Comparison of ENCODE assay signal across 11 mouse cellular contexts in the genomic region with DNA sequence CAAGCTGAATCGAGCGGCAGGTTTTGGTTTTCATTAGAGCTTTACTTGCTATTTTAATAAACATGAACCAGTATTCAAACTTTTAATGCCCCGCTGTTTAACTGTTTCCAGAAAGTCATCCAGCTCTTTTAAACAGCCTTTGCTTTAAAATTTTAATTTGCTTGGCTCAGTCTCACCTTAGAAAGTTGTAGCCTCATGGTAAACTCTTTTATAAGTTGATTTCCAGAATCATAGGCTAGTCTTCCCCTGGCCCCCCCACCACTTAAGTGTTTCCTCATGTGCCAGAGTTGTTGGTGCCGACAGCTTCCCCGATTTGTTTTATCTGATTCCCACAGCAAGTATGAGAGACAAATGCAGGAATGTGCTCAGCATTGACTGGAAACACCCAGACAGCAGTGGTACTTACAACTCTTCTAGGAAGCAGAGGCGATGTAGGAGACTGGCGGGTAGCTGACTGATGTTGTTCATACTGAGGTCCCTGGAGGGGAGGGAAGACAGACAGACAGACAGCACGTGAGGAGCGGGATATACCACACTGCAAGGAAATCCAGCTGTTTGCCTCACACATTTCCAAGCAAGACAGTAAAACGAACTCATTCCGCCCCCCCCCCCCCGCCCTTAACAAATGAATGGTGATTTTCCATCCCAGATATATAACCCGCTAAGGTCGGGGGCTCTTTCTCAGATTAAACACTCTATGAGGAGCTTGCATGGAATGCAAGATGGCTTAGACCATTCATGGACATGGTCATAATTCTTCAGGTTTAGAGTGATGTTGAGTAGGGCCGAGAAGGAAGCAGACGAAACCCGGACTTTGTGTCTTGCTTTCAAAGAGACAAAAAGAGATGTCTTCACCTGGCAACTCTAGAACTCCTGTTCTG. TPM values are rescaled to one million over a fixed set of nuclear protein-coding genes. Genes with fewer than 3 reads are reported as not detected.
DNase-seq lines count a peak whose midpoint lies in the region; ATAC-seq lines count a peak whose summit lies in the region.
"Had no signal": no experiment of that assay in that cellular context is flagged by ENCODE, and none has a peak within 500 bp of the region (broad histone marks: within the 10 kb centered on the region; RNA-seq: fewer than 3 reads in every experiment).

No protein-coding gene starts in this region.

- H3K36me3 ChIP-seq in hindbrain, embryonic 11.5 days (ENCODE audit: control insufficient read depth, insufficient read depth, low read length), result no peaks in the 10 kb centered on the region

- no peak overlapping the region for H3K4me2 ChIP-seq in hindbrain, embryonic 11.5 days (replicated peaks; ENCODE audit: low read depth, low read length)

- no peak overlapping the region for H3K27ac ChIP-seq in hindbrain, embryonic 11.5 days (ENCODE audit: low read depth, low read length)

- no peak overlapping the region for H3K9ac ChIP-seq in hindbrain, embryonic 11.5 days (ENCODE audit: low read depth, low read length)

- no peak overlapping the region for H3K4me3 ChIP-seq in hindbrain, embryonic 11.5 days (ENCODE audit: low read depth, low read length)

- ATAC-seq in hindbrain, embryonic 11.5 days (ENCODE audit: low FRiP score), result peak; percentile 52
- ATAC-seq in megakaryocyte-erythroid progenitor cell, adult 5-6 weeks (replicated peaks; ENCODE audit: low FRiP score, low TSS enrichment, poor library complexity, severe bottlenecking), result no peak

- no peaks in the 10 kb centered on the region for H3K4me1 ChIP-seq in hindbrain, embryonic 11.5 days (replicated peaks; ENCODE audit: control insufficient read depth, insufficient read depth, low read length)

- DNase-seq in NIH3T3 (ENCODE audit: low read depth), result peak; percentile 36
- DNase-seq in embryo, embryonic 10 days (ENCODE audit: low spot score), result peak; percentile 50
- DNase-seq in hindbrain, embryonic 11.5 days (ENCODE audit: low spot score), result peak; percentile 36
- peak; percentile 44 for DNase-seq in mesoderm, embryonic 11.5 days (ENCODE audit: low read depth, low spot score)
- no peak for DNase-seq in adrenal gland, adult 18-20 months (ENCODE audit: low spot score in 2 of 2)
- DNase-seq in right cerebral cortex, postnatal 4 days, result no peak
- DNase-seq: heart, postnatal 14 days had no signal

- 38% methylated on average over 17 of the region's 17 CpGs for WGBS in hindbrain, embryonic 11.5 days

- no peaks in the 10 kb centered on the region for H3K27me3 ChIP-seq in hindbrain, embryonic 11.5 days (ENCODE audit: control insufficient read depth, insufficient read depth, low read length)

- no peaks in the 10 kb centered on the region for H3K9me3 ChIP-seq in hindbrain, embryonic 11.5 days (ENCODE audit: control insufficient read depth, low read length)

RNA-seq across cellular contexts. Expression of a gene that starts 49.3 kb away (rescaled TPM):
- 0.35 and 0.40 TPM in 2 replicates for polyA plus RNA-seq in hindbrain, embryonic 11.5 days (2014; fragmentation: Nextera tagmentation; extraction: Ambion mirVana)
- total RNA-seq in megakaryocyte-erythroid progenitor cell, adult 5-6 weeks (2014; fragmentation: Nextera tagmentation), result not detected in 2 replicates
- not detected in 2 replicates for total RNA-seq in megakaryocyte-erythroid progenitor cell, adult 5-6 weeks (2017)
- total RNA-seq in adrenal gland, adult 18-20 months (2021), result not detected
- total RNA-seq: gastrocnemius, postnatal 4 days; heart, postnatal 14 days; neutrophil, adult 5-6 weeks had no signal
- polyA plus RNA-seq: testis, adult 2 months had no signal

Comparison
In these comparisons a context has a peak if more than half of its experiments do, and no peak if none do; other contexts are left out.
1. DNase-seq: peak in NIH3T3 (single experiment), embryo, embryonic 10 days (single experiment), hindbrain, embryonic 11.5 days (single experiment) and mesoderm, embryonic 11.5 days (single experiment); none in adrenal gland, adult 18-20 months (0 of 2) and right cerebral cortex, postnatal 4 days (single experiment).